Mouse (Mus musculus) kidney, postnatal 0 days (tissue): ENCODE data around the gene 2510009E07Rik. TPM values are rescaled to one million over a fixed set of nuclear protein-coding genes. Genes with fewer than 3 reads are reported as not detected.

Experiments
- ATAC-seq: fragments of 200-750 bp; cut with Nextera tagmentation; replicated peaks from 2 replicates; pipeline ENCODE4 v1.8.0; 2017; ENCODE audit warnings: low read depth, moderate number of reproducible peaks, moderate TSS enrichment, moderate library complexity; ENCODE audit not compliant: low FRiP score
- DNase-seq: peaks from one replicate; pipeline ENCODE4 v3.0.0-alpha.2; 2016; ENCODE audit warnings: low spot score
- H3K27ac ChIP-seq: fragments of 300-500 bp; sonication (generic); 2 replicates; pipeline ENCODE4 v1.5.1; 2014; ENCODE audit warnings: mild to moderate bottlenecking
- H3K27me3 ChIP-seq: fragments of 300-500 bp; sonication (generic); 2 replicates; pipeline ENCODE4 v1.6.1; 2014; ENCODE audit warnings: low read length, mixed read lengths; ENCODE audit not compliant: insufficient read depth
- H3K36me3 ChIP-seq: fragments of 300-500 bp; sonication (generic); 2 replicates; pipeline ENCODE4 v1.6.1; 2014; ENCODE audit warnings: low read length, mixed read lengths; ENCODE audit not compliant: insufficient read depth
- H3K4me1 ChIP-seq: fragments of 300-500 bp; sonication (generic); replicated peaks from 2 replicates; pipeline ENCODE4 v1.6.1; 2014; ENCODE audit warnings: antibody characterized with exemption, low read length, mixed read lengths; ENCODE audit not compliant: insufficient read depth
- H3K4me2 ChIP-seq: fragments of 300-500 bp; sonication (generic); 2 replicates; pipeline ENCODE4 v1.6.1; 2014; ENCODE audit warnings: mild to moderate bottlenecking, low read length, moderate library complexity, mixed read lengths
- H3K4me3 ChIP-seq: fragments of 300-500 bp; sonication (generic); replicated peaks from 2 replicates; pipeline ENCODE4 v1.5.1; 2014; ENCODE audit warnings: low read depth, low read length
- H3K9ac ChIP-seq: fragments of 300-500 bp; sonication (generic); 2 replicates; pipeline ENCODE4 v1.6.1; 2014; ENCODE audit warnings: low read depth, low read length
- H3K9me3 ChIP-seq: fragments of 300-500 bp; sonication (generic); replicated peaks from 2 replicates; pipeline ENCODE4 v1.6.1; 2016; ENCODE audit warnings: low read length, inconsistent platforms, mixed read lengths
- CTCF ChIP-seq: IDR thresholded peaks from 2 replicates; pipeline ENCODE4 v1.5.1; 2016; ENCODE audit warnings: antibody characterized with exemption, low read depth, mild to moderate bottlenecking, moderate library complexity
- WGBS: fragments of 180-500 bp; shearing (Covaris S2); extraction: QIAGEN DNeasy Blood & Tissue Kit; methylation state at CpG from one replicate; pipeline ENCODE4 v1.1.7; 2014; 5-methylcytosine and 5-hydroxymethylcytosine counted together
- polyA plus RNA-seq: library from polyadenylated mRNA; unstranded; fragments of >200 nt; fragmentation: Nextera tagmentation; extraction: Ambion mirVana; gene quantifications from 2 replicates; pipeline ENCODE4 v1.2.1, GENCODE M21; 2015

The 2510009E07Rik gene
- polyA plus RNA-seq, 1 experiment from 2014 or later = 13.6 TPM

DNA sequence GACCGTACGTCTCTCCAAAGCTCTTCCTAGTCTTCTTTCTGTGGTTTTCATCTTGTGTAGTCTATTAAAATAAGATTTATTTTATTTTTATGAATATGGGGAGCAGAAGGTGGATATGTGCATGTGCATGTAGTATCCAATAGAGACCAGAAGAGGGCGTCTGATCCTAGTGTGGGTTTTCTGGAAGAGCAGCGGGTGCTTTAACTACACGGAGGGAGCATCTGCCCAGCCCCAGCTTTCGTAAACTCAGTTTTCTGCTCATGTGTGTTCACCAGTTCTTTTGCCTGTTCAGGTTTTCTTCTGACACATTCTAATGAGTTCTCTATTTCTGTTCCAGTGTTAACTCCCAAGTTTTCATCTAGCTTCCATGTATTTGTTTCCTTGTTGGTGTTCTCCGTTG, 78.7 kb downstream of the 2510009E07Rik start:
- no peak overlapping the region for H3K9ac ChIP-seq
- ATAC-seq (no peak), DNase-seq (peak; percentile 70)
- no peaks in the 10 kb centered on the region for H3K9me3 ChIP-seq
- H3K27ac ChIP-seq = no peak overlapping the region
- H3K4me3 ChIP-seq = no peak overlapping the region
- H3K36me3 ChIP-seq = no peaks in the 10 kb centered on the region
- H3K4me1 ChIP-seq = no peaks in the 10 kb centered on the region
- peak; percentile 79 for TF ChIP-seq CTCF
- WGBS = 55% methylated on average over 7 of the region's 7 CpGs
- no peaks in the 10 kb centered on the region for H3K27me3 ChIP-seq
- H3K4me2 ChIP-seq = no peak overlapping the region

DNA sequence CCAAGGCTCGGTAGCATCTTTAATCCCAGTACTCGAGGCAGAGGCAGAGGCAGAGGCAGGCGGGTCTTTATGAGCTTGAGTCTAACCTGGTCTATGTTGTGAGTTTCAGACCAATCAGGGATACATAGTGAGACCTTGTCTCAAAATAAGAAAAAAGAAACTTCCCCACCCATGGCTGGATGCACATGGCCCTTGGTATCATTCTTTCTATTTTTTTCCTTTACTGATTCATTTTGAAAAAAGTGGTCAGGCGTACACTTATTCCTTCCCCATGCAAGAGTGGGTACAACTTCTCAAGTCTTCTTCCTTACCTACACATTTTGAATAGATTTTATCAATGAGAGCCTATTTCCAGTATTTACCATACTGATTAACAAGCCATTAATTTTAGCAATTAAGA, 84.0 kb downstream of the 2510009E07Rik start:
- no peak for TF ChIP-seq CTCF
- H3K27me3 ChIP-seq = no peaks in the 10 kb centered on the region
- ATAC-seq (no peak), DNase-seq (no peak)
- no peak overlapping the region for H3K27ac ChIP-seq
- H3K9me3 ChIP-seq = no peaks in the 10 kb centered on the region
- 88% methylated on average over 4 of the region's 4 CpGs for WGBS
- no peaks in the 10 kb centered on the region for H3K36me3 ChIP-seq
- H3K4me1 ChIP-seq = peaks cover 13% of the 10 kb centered on the region
- no peak overlapping the region for H3K9ac ChIP-seq
- H3K4me2 ChIP-seq = no peak overlapping the region
- no peak overlapping the region for H3K4me3 ChIP-seq

DNA sequence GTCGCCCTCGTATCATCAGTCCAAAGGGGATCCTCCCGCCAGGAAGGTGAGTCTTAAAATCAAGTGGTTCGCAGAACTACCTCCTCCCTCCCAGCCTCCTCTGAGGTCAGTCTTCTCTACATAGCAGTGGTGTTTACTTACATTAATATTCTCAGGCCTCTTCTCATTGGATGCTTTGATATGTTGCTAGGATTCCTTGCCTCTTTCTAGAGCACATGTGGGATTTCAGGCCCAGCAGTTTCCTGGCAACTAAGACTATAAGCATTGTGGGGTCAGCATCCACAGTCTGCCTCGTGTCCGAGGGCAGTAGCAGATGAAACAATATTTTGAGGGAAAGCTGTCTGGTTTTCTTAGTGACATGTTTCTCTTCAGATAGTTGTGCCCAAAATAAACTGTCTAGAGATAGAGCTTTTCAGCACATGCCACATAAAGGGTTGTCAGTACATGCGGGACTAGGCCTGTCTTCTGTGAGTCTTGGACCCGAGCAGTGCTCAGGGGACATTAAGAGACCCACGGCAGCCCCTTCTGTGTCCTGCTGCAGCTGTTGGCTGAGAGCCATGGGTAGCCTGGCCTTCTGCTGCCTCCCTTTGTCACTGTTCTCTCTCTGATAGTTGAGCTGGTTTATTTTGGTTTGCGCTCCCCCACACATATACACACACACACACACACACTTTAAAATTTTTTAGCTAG, 86.1 kb downstream of the 2510009E07Rik start:
- Histone ChIP-seq H3K36me3 (no peaks in the 10 kb centered on the region), H3K27me3 (no peaks in the 10 kb centered on the region), H3K27ac (no peak overlapping the region), H3K4me1 (peaks cover 13% of the 10 kb centered on the region), H3K9me3 (no peaks in the 10 kb centered on the region), H3K4me3 (no peak overlapping the region), H3K9ac (no peak overlapping the region), H3K4me2 (no peak overlapping the region)
- TF ChIP-seq CTCF = no peak
- DNase-seq (peak; percentile 45), ATAC-seq (no peak)
- 71% methylated on average over 10 of the region's 10 CpGs for WGBS

DNA sequence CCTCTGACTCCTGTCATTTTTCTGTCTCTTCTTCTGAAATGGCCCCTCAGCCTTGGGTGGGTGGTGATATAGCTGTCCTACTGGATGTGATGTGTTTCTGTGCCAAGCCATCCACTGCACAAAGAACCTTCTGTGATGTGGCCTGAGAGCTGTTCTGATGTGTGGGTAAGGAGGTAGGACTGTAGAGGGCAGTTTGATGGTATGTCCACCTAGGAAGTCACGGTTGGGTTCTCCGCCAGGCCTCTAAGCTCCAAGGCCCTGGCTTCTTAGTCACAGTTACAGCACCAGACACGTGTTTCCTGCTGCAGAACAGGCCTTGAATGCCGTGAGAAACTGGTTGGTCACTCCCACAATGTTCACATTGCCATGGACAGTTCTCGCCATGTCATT, 86.8 kb downstream of the 2510009E07Rik start:
- Histone ChIP-seq H3K27ac (no peak overlapping the region; the same call in 1 of the 2 replicates), H3K9ac (no peak overlapping the region), H3K36me3 (no peaks in the 10 kb centered on the region), H3K4me2 (no peak overlapping the region), H3K4me3 (no peak overlapping the region), H3K27me3 (no peaks in the 10 kb centered on the region), H3K4me1 (peaks cover 13% of the 10 kb centered on the region), H3K9me3 (no peaks in the 10 kb centered on the region)
- no peak for TF ChIP-seq CTCF
- ATAC-seq (no peak; the same call in 1 of the 2 replicates), DNase-seq (peak; percentile 27)
- 49% methylated on average over 5 of the region's 5 CpGs for WGBS

DNA sequence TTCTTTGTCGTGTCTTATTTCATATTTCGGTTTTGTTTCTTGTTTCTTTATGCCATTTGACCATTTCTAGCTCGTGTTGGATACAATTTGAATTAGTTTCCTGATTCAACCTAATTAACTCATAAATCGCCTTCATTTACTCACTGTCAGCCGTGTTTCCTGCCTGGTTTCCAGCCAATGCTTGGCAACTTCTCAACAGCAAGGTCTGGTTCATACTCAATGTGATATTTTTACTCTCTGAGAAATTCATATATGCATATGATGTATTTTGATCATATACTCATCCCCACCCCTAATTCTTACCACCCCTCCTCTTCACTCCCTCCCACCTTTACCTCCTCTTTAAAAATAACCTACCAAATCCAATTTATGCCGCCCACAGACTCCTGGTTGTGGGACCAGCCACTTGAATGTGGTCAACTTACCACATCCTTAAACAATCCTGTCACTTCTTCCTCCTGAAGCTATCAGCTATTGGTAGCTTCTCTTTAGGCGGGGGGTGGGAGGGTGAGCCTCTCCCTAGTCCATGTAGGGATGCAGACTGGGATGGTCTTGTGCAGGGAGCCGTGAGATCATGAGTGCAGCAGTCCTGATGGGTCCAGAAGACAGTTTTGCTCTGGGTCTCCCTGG, 87.3 kb downstream of the 2510009E07Rik start:
- 57% methylated on average over 8 of the region's 8 CpGs for WGBS
- no peak overlapping the region for H3K4me2 ChIP-seq
- no peaks in the 10 kb centered on the region for H3K27me3 ChIP-seq
- H3K27ac ChIP-seq = no peak overlapping the region; the same call in 1 of the 2 replicates
- H3K36me3 ChIP-seq = no peaks in the 10 kb centered on the region
- no peak overlapping the region for H3K9ac ChIP-seq
- no peak overlapping the region for H3K4me3 ChIP-seq
- H3K4me1 ChIP-seq = peaks cover 13% of the 10 kb centered on the region
- no peaks in the 10 kb centered on the region for H3K9me3 ChIP-seq
- DNase-seq (peak; percentile 68), ATAC-seq (no peak)
- no peak for TF ChIP-seq CTCF

DNA sequence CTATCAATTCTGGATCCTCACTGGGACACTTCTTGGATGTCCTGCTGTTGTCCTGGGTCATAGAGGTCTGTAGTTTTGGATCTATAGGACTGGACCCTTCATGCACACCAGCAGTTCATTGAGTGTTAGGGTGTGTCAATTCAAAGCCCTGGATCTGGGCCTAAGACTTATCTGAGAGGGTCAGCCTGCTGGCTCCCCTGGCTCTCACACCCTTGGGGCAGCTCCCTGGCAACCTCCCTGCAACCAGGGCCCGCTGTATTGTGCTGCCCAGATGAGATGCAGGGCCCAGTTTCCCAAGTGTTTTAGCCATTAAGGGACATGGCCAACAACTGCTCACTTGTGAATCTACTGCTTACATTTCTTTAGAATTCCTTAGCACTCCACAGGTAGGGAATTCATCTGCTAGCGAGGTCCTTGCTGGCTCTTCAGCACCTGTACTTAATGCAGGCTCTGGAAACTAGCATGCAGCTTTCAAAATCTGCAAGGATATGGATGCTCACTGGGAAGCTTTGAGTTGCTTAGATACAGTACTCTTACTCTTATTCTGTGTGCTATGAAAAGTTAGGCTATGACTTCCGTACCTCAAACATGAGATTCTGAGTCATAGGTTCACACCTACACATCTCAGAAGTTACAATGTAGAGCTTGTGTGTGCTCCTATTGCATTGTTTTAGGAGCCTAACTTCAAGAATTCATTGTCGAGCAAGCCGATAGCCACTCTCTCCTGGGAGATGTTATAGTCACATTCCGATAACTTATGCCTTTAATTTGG, 88.0 kb downstream of the 2510009E07Rik start:
- H3K4me3 ChIP-seq = no peak overlapping the region
- peaks cover 13% of the 10 kb centered on the region for H3K4me1 ChIP-seq
- H3K27me3 ChIP-seq = no peaks in the 10 kb centered on the region
- H3K9me3 ChIP-seq = no peaks in the 10 kb centered on the region
- no peak overlapping the region for H3K9ac ChIP-seq
- DNase-seq = no peak
- H3K27ac ChIP-seq = no peak overlapping the region
- H3K36me3 ChIP-seq = no peaks in the 10 kb centered on the region
- no peak for ATAC-seq
- 67% methylated on average over 6 of the region's 6 CpGs for WGBS
- H3K4me2 ChIP-seq = no peak overlapping the region
- TF ChIP-seq CTCF = no peak
